Comparison of ENCODE assay signal across 8 mouse cellular contexts in the genomic region with DNA sequence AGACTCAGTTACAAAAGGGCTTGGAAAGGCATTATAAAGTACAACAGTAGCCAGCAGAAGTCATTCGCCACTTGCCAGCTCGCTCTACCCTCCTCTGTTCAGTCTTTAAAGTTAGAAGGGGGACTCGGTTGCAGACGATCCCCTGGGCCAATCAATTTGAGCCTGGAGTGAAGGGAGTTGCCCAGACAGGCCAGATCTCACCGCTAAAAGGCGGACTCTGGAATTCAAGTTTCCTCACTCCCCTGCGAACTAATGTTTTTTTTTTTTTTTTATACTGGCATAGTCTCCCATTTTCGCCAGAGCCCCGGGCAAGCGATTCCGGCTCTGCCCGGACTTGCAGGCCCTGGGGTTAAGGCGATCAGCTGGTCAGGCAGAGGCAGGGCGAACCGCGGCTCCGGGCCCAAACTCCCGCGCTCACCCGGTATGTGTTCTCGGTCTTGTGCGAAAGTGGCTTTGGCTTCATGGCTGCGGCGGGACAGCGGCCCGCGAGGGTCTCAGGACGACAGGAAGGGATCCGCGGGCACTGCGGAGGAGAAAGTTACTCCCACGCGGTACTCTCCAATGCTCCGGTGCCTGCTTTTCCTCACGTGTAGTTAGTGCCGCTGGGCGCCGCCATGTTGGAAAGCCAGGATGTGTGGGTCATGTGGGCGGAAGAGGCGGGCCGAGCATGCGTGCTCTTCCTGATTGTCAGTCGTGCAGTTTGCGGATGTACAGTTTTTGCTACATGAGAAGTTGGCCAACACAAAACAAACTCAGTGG. TPM values are rescaled to one million over a fixed set of nuclear protein-coding genes. Genes with fewer than 3 reads are reported as not detected.
A peak's percentile ranks its signal among the peaks of the same experiment; 100 is the strongest.
DNase-seq lines count a peak whose midpoint lies in the region; ATAC-seq and TF ChIP-seq lines count a peak whose summit lies in the region.

Utp20 (minus strand) TSS at position 617 of the 759 bp plus-strand sequence.

- TF ChIP-seq POLR2A in ES-Bruce4 (IDR thresholded peaks at IDR 0.05; ENCODE audit: insufficient read depth, low read length) = peak; percentile 28

- H3K9me3 ChIP-seq in ES-Bruce4 (replicated peaks; ENCODE audit: control insufficient read depth, insufficient read depth, low read length, poor library complexity, severe bottlenecking) = no peaks in the 10 kb centered on the region
- no peaks in the 10 kb centered on the region for H3K9me3 ChIP-seq in forebrain, embryonic 14.5 days (replicated peaks; ENCODE audit: control insufficient read depth, low read length)
- no peaks in the 10 kb centered on the region for H3K9me3 ChIP-seq in neural tube, embryonic 15.5 days (replicated peaks)

- H3K36me3 ChIP-seq in ES-Bruce4 (ENCODE audit: control insufficient read depth, insufficient read depth, low read length, poor library complexity, severe bottlenecking) = peaks cover 33% of the 10 kb centered on the region
- H3K36me3 ChIP-seq in forebrain, embryonic 14.5 days (ENCODE audit: control insufficient read depth, insufficient read depth, low read length) = peaks cover 24% of the 10 kb centered on the region
- H3K36me3 ChIP-seq in neural tube, embryonic 15.5 days = peaks cover 25% of the 10 kb centered on the region

- peak; percentile 94 for DNase-seq in forebrain, embryonic 14.5 days (ENCODE audit: low spot score)
- peak; percentile 78 to 85 for DNase-seq in heart, postnatal 14 days
- peak; percentile 81 for DNase-seq in layer of hippocampus, adult 11-12 months (ENCODE audit: low spot score)
- peak; percentile 79 to 81 for DNase-seq in lung, adult 18-20 months
- peak; percentile 88 for DNase-seq in testis, postnatal 14 days (ENCODE audit: low spot score)

- ATAC-seq in cerebellum, adult (ENCODE audit: insufficient number of reproducible peaks, low FRiP score, low TSS enrichment) = peak; percentile 97
- ATAC-seq in forebrain, embryonic 14.5 days = peak; percentile 100
- ATAC-seq in neural tube, embryonic 15.5 days (ENCODE audit: low FRiP score) = peak; percentile 100

- peak within 1 kb of the TSS; percentile 80 for H3K4me2 ChIP-seq in forebrain, embryonic 14.5 days (ENCODE audit: low read length)
- H3K4me2 ChIP-seq in neural tube, embryonic 15.5 days = peak within 1 kb of the TSS; percentile 88

- peak within 1 kb of the TSS; percentile 73 for H3K27ac ChIP-seq in ES-Bruce4 (ENCODE audit: insufficient read depth, low read length)
- no peak within 1 kb of the TSS for H3K27ac ChIP-seq in forebrain, embryonic 14.5 days (ENCODE audit: low read depth, low read length)
- H3K27ac ChIP-seq in neural tube, embryonic 15.5 days (replicated peaks) = no peak within 1 kb of the TSS; the same call in 1 of the 2 replicates

- no peaks in the 10 kb centered on the region for H3K27me3 ChIP-seq in ES-Bruce4 (ENCODE audit: control insufficient read depth, insufficient read depth, low read length, poor library complexity, severe bottlenecking)
- no peaks in the 10 kb centered on the region for H3K27me3 ChIP-seq in forebrain, embryonic 14.5 days (replicated peaks; ENCODE audit: control insufficient read depth, insufficient read depth, low read length)
- no peaks in the 10 kb centered on the region for H3K27me3 ChIP-seq in neural tube, embryonic 15.5 days (replicated peaks)

- WGBS in forebrain, embryonic 14.5 days = under 1% methylated on average over 44 of the region's 44 CpGs
- under 1% methylated on average over 44 of the region's 44 CpGs for WGBS in neural tube, embryonic 15.5 days

- no peak for TF ChIP-seq CTCF in ES-Bruce4 (IDR thresholded peaks at IDR 0.05; ENCODE audit: low read depth, low read length)

- H3K4me3 ChIP-seq in ES-Bruce4 (ENCODE audit: low read depth, low read length) = peak within 1 kb of the TSS; percentile 91
- H3K4me3 ChIP-seq in forebrain, embryonic 14.5 days (ENCODE audit: low read depth, low read length) = peak within 1 kb of the TSS; percentile 63
- peak within 1 kb of the TSS; percentile 97 for H3K4me3 ChIP-seq in neural tube, embryonic 15.5 days (replicated peaks)

- H3K9ac ChIP-seq in ES-Bruce4 (ENCODE audit: low read depth, poor library complexity, severe bottlenecking) = peak within 1 kb of the TSS; percentile 91
- peak within 1 kb of the TSS; percentile 62 for H3K9ac ChIP-seq in forebrain, embryonic 14.5 days (ENCODE audit: low read length)
- H3K9ac ChIP-seq in neural tube, embryonic 15.5 days (replicated peaks) = peak within 1 kb of the TSS; percentile 59

- no peak for TF ChIP-seq EP300 in ES-Bruce4 (IDR thresholded peaks at IDR 0.05; ENCODE audit: insufficient read depth, low read depth, low read length)

- intact Hi-C loops in heart, postnatal 14 days (cut with DNase I) = no loop called here

- no peaks in the 10 kb centered on the region for H3K4me1 ChIP-seq in ES-Bruce4 (ENCODE audit: control insufficient read depth, insufficient read depth, low read length)
- peaks cover 11% of the 10 kb centered on the region for H3K4me1 ChIP-seq in forebrain, embryonic 14.5 days (ENCODE audit: control insufficient read depth, insufficient read depth, low read length)
- peaks cover 11% of the 10 kb centered on the region for H3K4me1 ChIP-seq in neural tube, embryonic 15.5 days

RNA-seq across cellular contexts. Expression of gene Utp20, which starts in this region (rescaled TPM):
- polyA plus RNA-seq in ES-Bruce4 (2011; ENCODE audit: insufficient read depth, insufficient read length, low read depth, missing spikeins) = 71.3 and 76.4 TPM in 2 replicates
- 10.7 and 11.7 TPM in 2 replicates for polyA plus RNA-seq in forebrain, embryonic 14.5 days (2014; fragmentation: Nextera tagmentation; extraction: Ambion mirVana)
- total RNA-seq in heart, postnatal 14 days (2021) = 10 to 100 TPM in 1 of 2 experiments, 1 to 10 TPM in 1; 8.3 to 11.8 TPM
- polyA plus RNA-seq in neural tube, embryonic 15.5 days (2015; fragmentation: Nextera tagmentation; extraction: Ambion mirVana) = 8.2 and 11.3 TPM in 2 replicates
